ENCODE assay signal across 9 mouse cellular contexts in genomic region chr8:95293891-95294290, GRCm38 (mm10). TPM values are rescaled to one million over a fixed set of nuclear protein-coding genes. Genes with fewer than 3 reads are reported as not detected.
DNase-seq lines count a peak whose midpoint lies in the region; ATAC-seq and TF ChIP-seq lines count a peak whose summit lies in the region.
"Had no signal": no experiment of that assay in that cellular context is flagged by ENCODE, and none has a peak within 500 bp of the region (broad histone marks: within the 10 kb centered on the region; RNA-seq: fewer than 3 reads in every experiment).

No protein-coding gene starts in this region.

- peak overlapping the region; percentile 78 for H3K4me3 ChIP-seq in gastrocnemius, adult 2 months
- no peak overlapping the region for H3K4me3 ChIP-seq in hindbrain, embryonic 16.5 days (ENCODE audit: low read length)
- H3K4me3 ChIP-seq in lung, embryonic 14.5 days (ENCODE audit: low read depth, low read length) = 0 out of 2 replicates have a peak overlapping the region, but pooled peaks have one; percentile 12
- H3K4me3 ChIP-seq in left cerebral cortex, adult 2 months = no peak overlapping the region; the same call in 1 of the 2 replicates

- ATAC-seq in hindbrain, embryonic 16.5 days = peak; percentile 63
- peak; percentile 79 for ATAC-seq in lung, embryonic 14.5 days (ENCODE audit: insufficient read depth)

- WGBS in hindbrain, embryonic 16.5 days = 59% methylated on average over 7 of the region's 7 CpGs
- WGBS in lung, embryonic 14.5 days = 51% methylated on average over 7 of the region's 7 CpGs

- TF ChIP-seq CTCF in gastrocnemius, adult 2 months (IDR thresholded peaks at IDR 0.05) = no peak
- TF ChIP-seq CTCF in lung, embryonic 14.5 days (IDR thresholded peaks at IDR 0.05; ENCODE audit: low read depth) = no peak
- no peak for TF ChIP-seq CTCF in left cerebral cortex, adult 2 months (IDR thresholded peaks at IDR 0.05)

- H3K36me3 ChIP-seq in hindbrain, embryonic 16.5 days (ENCODE audit: control insufficient read depth, insufficient read depth, low read length) = no peaks in the 10 kb centered on the region
- no peaks in the 10 kb centered on the region for H3K36me3 ChIP-seq in lung, embryonic 14.5 days (ENCODE audit: insufficient read depth)
- H3K36me3 ChIP-seq: G1E had no signal

- intact Hi-C loops in gastrocnemius, adult 2 months (cut with DNase I) = no loop called here
- intact Hi-C loops in gastrocnemius, postnatal 14 days (cut with DNase I; ENCODE audit: low total_unique reads) = no loop called here
- intact Hi-C loops in left cerebral cortex, adult 2 months (cut with DNase I) = no loop called here

- H3K27me3 ChIP-seq in hindbrain, embryonic 16.5 days (replicated peaks; ENCODE audit: control insufficient read depth, insufficient read depth, low read length) = no peaks in the 10 kb centered on the region
- no peaks in the 10 kb centered on the region for H3K27me3 ChIP-seq in lung, embryonic 14.5 days (ENCODE audit: insufficient read depth, low read length)

- H3K27ac ChIP-seq in gastrocnemius, adult 2 months = peak overlapping the region; percentile 88
- H3K27ac ChIP-seq in hindbrain, embryonic 16.5 days (ENCODE audit: low read depth, low read length) = peak overlapping the region; percentile 46; the same call in 1 of the 2 replicates
- H3K27ac ChIP-seq in lung, embryonic 14.5 days (ENCODE audit: low read depth) = peak overlapping the region; percentile 54; the same call in 1 of the 2 replicates
- no peak overlapping the region for H3K27ac ChIP-seq in left cerebral cortex, adult 2 months

- H3K4me1 ChIP-seq in hindbrain, embryonic 16.5 days (ENCODE audit: control insufficient read depth, insufficient read depth, low read depth, low read length) = no peaks in the 10 kb centered on the region; the same call in 1 of the 2 replicates
- 0 out of 2 replicates have a peak, but pooled peaks cover 3% of the 10 kb centered on the region for H3K4me1 ChIP-seq in lung, embryonic 14.5 days (ENCODE audit: insufficient read depth)

- no peaks in the 10 kb centered on the region for H3K9me3 ChIP-seq in hindbrain, embryonic 16.5 days (ENCODE audit: control insufficient read depth, low read length)
- H3K9me3 ChIP-seq in lung, embryonic 14.5 days (ENCODE audit: low read depth, low read length) = no peaks in the 10 kb centered on the region
- H3K9me3 ChIP-seq: G1E had no signal

- DNase-seq in gastrocnemius, adult 2 months = peak; percentile 46
- no peak for DNase-seq in gastrocnemius, postnatal 10 days
- DNase-seq in gastrocnemius, postnatal 14 days = peak; percentile 25
- DNase-seq in lung, embryonic 14.5 days = peak; percentile 68
- DNase-seq in adipocyte (ENCODE audit: low spot score) = no peak
- no peak for DNase-seq in urinary bladder, adult 18-20 months (ENCODE audit: low spot score in 2 of 2)
- DNase-seq in left cerebral cortex, adult 2 months (ENCODE audit: extremely low spot score in 1 of 2, low spot score in 2 of 2) = no peak

- peak overlapping the region; percentile 8; the same call in 1 of the 2 replicates for H3K4me2 ChIP-seq in hindbrain, embryonic 16.5 days (ENCODE audit: low read length)
- peak overlapping the region; percentile 47 for H3K4me2 ChIP-seq in lung, embryonic 14.5 days

- H3K9ac ChIP-seq in hindbrain, embryonic 16.5 days (ENCODE audit: low read depth, low read length) = no peak overlapping the region
- H3K9ac ChIP-seq in lung, embryonic 14.5 days = peak overlapping the region; percentile 38

RNA-seq across cellular contexts. Expression of gene Cngb1, which starts 12.5 kb away (rescaled TPM):
- under 1 TPM; 0.08 to 0.66 TPM for total RNA-seq in gastrocnemius, adult 2 months (2021)
- total RNA-seq in gastrocnemius, postnatal 10 days (2021) = under 1 TPM; 0.27 to 0.73 TPM
- 1 to 10 TPM in 1 of 2 experiments, under 1 TPM in 1; 0.92 to 1.3 TPM for total RNA-seq in gastrocnemius, postnatal 14 days (2021)
- polyA plus RNA-seq in hindbrain, embryonic 16.5 days (2015; fragmentation: Nextera tagmentation; extraction: Ambion mirVana) = 0.25 and 0.69 TPM in 2 replicates
- polyA plus RNA-seq in lung, embryonic 14.5 days (2014; fragmentation: Nextera tagmentation; extraction: Ambion mirVana) = 0.28 and 0.69 TPM in 2 replicates
- total RNA-seq in left cerebral cortex, adult 2 months (2021) = under 1 TPM; 0.23 to 0.56 TPM
- polyA plus RNA-seq: G1E had no signal

RNA-seq across cellular contexts. Expression of gene Tepp, which starts 16.5 kb away (rescaled TPM):
- not detected for total RNA-seq in gastrocnemius, adult 2 months (2021)
- not detected for total RNA-seq in gastrocnemius, postnatal 10 days (2021)
- total RNA-seq in gastrocnemius, postnatal 14 days (2021) = not detected
- 3.5 and 6.6 TPM in 2 replicates for polyA plus RNA-seq in hindbrain, embryonic 16.5 days (2015; fragmentation: Nextera tagmentation; extraction: Ambion mirVana)
- polyA plus RNA-seq in lung, embryonic 14.5 days (2014; fragmentation: Nextera tagmentation; extraction: Ambion mirVana) = 0.37 and 0.53 TPM in 2 replicates
- total RNA-seq in left cerebral cortex, adult 2 months (2021) = not detected
- total RNA-seq: G1E had no signal
- polyA plus RNA-seq: G1E had no signal

RNA-seq across cellular contexts. Expression of gene Zfp319, which starts 37.9 kb away (rescaled TPM):
- 1 to 10 TPM; 3.3 to 4.4 TPM for total RNA-seq in gastrocnemius, adult 2 months (2021)
- total RNA-seq in gastrocnemius, postnatal 10 days (2021) = 1 to 10 TPM; 6.6 to 8.9 TPM
- total RNA-seq in gastrocnemius, postnatal 14 days (2021) = 1 to 10 TPM; 5.4 to 6.1 TPM
- 12.1 and 15.8 TPM in 2 replicates for polyA plus RNA-seq in hindbrain, embryonic 16.5 days (2015; fragmentation: Nextera tagmentation; extraction: Ambion mirVana)
- 9.2 and 10.9 TPM in 2 replicates for polyA plus RNA-seq in lung, embryonic 14.5 days (2014; fragmentation: Nextera tagmentation; extraction: Ambion mirVana)
- 10 to 100 TPM; 16.6 to 17.7 TPM for total RNA-seq in left cerebral cortex, adult 2 months (2021)

RNA-seq across cellular contexts. Expression of gene Usb1, which starts 38.2 kb away (rescaled TPM):
- 1 to 10 TPM; 5.8 to 7.1 TPM for total RNA-seq in gastrocnemius, adult 2 months (2021)
- total RNA-seq in gastrocnemius, postnatal 10 days (2021) = 10 to 100 TPM in 1 of 2 experiments, 1 to 10 TPM in 1; 8.2 to 13.1 TPM
- 1 to 10 TPM; 6.6 to 7.2 TPM for total RNA-seq in gastrocnemius, postnatal 14 days (2021)
- 35.7 and 39.8 TPM in 2 replicates for polyA plus RNA-seq in hindbrain, embryonic 16.5 days (2015; fragmentation: Nextera tagmentation; extraction: Ambion mirVana)
- polyA plus RNA-seq in lung, embryonic 14.5 days (2014; fragmentation: Nextera tagmentation; extraction: Ambion mirVana) = 32.1 and 34.0 TPM in 2 replicates
- 10 to 100 TPM; 13.5 to 14.7 TPM for total RNA-seq in left cerebral cortex, adult 2 months (2021)

RNA-seq across cellular contexts. Expression of gene Mmp15, which starts 58.2 kb away (rescaled TPM):
- total RNA-seq in gastrocnemius, adult 2 months (2021) = 10 to 100 TPM; 13.8 to 17.0 TPM
- 10 to 100 TPM; 37.5 to 44.2 TPM for total RNA-seq in gastrocnemius, postnatal 10 days (2021)
- 10 to 100 TPM; 21.3 to 35.9 TPM for total RNA-seq in gastrocnemius, postnatal 14 days (2021)
- polyA plus RNA-seq in hindbrain, embryonic 16.5 days (2015; fragmentation: Nextera tagmentation; extraction: Ambion mirVana) = 15.7 and 18.4 TPM in 2 replicates
- polyA plus RNA-seq in lung, embryonic 14.5 days (2014; fragmentation: Nextera tagmentation; extraction: Ambion mirVana) = 22.5 and 25.6 TPM in 2 replicates
- total RNA-seq in left cerebral cortex, adult 2 months (2021) = 10 to 100 TPM; 16.7 to 21.0 TPM

Comparison
In these comparisons a context has a peak if more than half of its experiments do, and no peak if none do; other contexts are left out.
1. DNase-seq: peak in gastrocnemius, adult 2 months (single experiment), gastrocnemius, postnatal 14 days (single experiment) and lung, embryonic 14.5 days (single experiment); none in gastrocnemius, postnatal 10 days (single experiment), adipocyte (single experiment), urinary bladder, adult 18-20 months (0 of 2) and left cerebral cortex, adult 2 months (0 of 2).
2. H3K4me3 ChIP-seq: peak in gastrocnemius, adult 2 months (single experiment) and lung, embryonic 14.5 days (single experiment); none in hindbrain, embryonic 16.5 days (single experiment) and left cerebral cortex, adult 2 months (single experiment).